Comparison of ENCODE assay signal across 8 mouse cellular contexts in the genomic region with DNA sequence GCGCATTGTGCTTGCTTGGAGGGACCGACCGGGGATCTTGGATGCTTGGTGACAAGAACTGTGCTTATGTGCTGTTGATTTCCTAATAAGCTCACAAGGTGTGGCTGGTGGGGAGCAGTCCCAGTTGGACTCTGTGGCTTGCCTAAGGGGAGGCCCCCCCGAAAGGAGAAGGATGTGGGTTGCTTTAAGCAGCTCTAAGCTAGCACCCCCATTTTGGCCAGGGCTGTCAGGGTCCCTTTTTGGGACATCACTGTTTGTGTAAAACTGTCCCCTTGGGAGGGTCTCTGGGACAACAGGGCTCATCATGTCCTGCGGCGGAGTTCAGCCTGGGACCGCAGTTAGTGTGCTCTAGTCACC. TPM values are rescaled to one million over a fixed set of nuclear protein-coding genes. Genes with fewer than 3 reads are reported as not detected.
DNase-seq lines count a peak whose midpoint lies in the region; ATAC-seq and TF ChIP-seq lines count a peak whose summit lies in the region.

No protein-coding gene starts in this region.

- intact Hi-C loops in heart, postnatal 25 days (cut with DNase I): loop anchor here (2.0 to 5.0 kb wide), 2 partner anchors 100 to 225 kb away; no protein-coding TSS in a partner anchor

- 66% methylated on average over 7 of the region's 7 CpGs for WGBS in heart, embryonic 13.5 days
- WGBS in forebrain, postnatal 0 days: 61% methylated on average over 7 of the region's 7 CpGs
- WGBS in midbrain, embryonic 11.5 days: 65% methylated on average over 7 of the region's 7 CpGs
- WGBS in cerebellum, adult 2 months: 65% methylated on average over 7 of the region's 7 CpGs

- peak overlapping the region; percentile 64 for H3K9ac ChIP-seq in heart, embryonic 13.5 days
- peak overlapping the region; percentile 54 for H3K9ac ChIP-seq in forebrain, postnatal 0 days
- peak overlapping the region; percentile 71 for H3K9ac ChIP-seq in midbrain, embryonic 11.5 days (ENCODE audit: low read length)

- DNase-seq in heart, postnatal 25 days (ENCODE audit: low spot score): no peak
- no peak for DNase-seq in forebrain, postnatal 0 days
- peak; percentile 84 for DNase-seq in midbrain, embryonic 11.5 days (ENCODE audit: low spot score, missing footprints)
- DNase-seq in spleen, postnatal 4 days (ENCODE audit: low spot score in 2 of 2): no peak
- no peak for DNase-seq in cerebellum, adult 2 months
- DNase-seq in left cerebral cortex, adult 8-10 months (ENCODE audit: low spot score in 2 of 2): no peak

- H3K4me2 ChIP-seq in heart, embryonic 13.5 days: peak overlapping the region; percentile 73
- peak overlapping the region; percentile 88 for H3K4me2 ChIP-seq in forebrain, postnatal 0 days (ENCODE audit: low read depth)
- H3K4me2 ChIP-seq in midbrain, embryonic 11.5 days: peak overlapping the region; percentile 91

- no peak for TF ChIP-seq POLR2A in cerebellum, adult 2 months (IDR thresholded peaks at IDR 0.05; ENCODE audit: borderline replicate concordance, insufficient read depth, low read length)

- no peaks in the 10 kb centered on the region for H3K9me3 ChIP-seq in heart, embryonic 13.5 days
- no peaks in the 10 kb centered on the region for H3K9me3 ChIP-seq in E14TG2a.4 (ENCODE audit: low read length)
- H3K9me3 ChIP-seq in forebrain, postnatal 0 days (ENCODE audit: low read length): no peaks in the 10 kb centered on the region
- H3K9me3 ChIP-seq in midbrain, embryonic 11.5 days (ENCODE audit: control insufficient read depth, low read length): no peaks in the 10 kb centered on the region

- ATAC-seq in heart, embryonic 13.5 days (ENCODE audit: extremely low read depth, insufficient number of reproducible peaks, low FRiP score, low TSS enrichment): no peak; the same call in 1 of the 2 replicates
- peak; percentile 16; the same call in 1 of the 2 replicates for ATAC-seq in forebrain, postnatal 0 days
- no peak for ATAC-seq in midbrain, embryonic 11.5 days (ENCODE audit: low FRiP score)

- H3K4me3 ChIP-seq in heart, embryonic 13.5 days: peak overlapping the region; percentile 46
- H3K4me3 ChIP-seq in E14TG2a.4 (replicated peaks; ENCODE audit: low read length): peak overlapping the region; percentile 76
- peak overlapping the region; percentile 44 for H3K4me3 ChIP-seq in forebrain, postnatal 0 days (ENCODE audit: low read depth, low read length)
- H3K4me3 ChIP-seq in midbrain, embryonic 11.5 days (ENCODE audit: low read depth, low read length): peak overlapping the region; percentile 41
- H3K4me3 ChIP-seq in cerebellum, adult 2 months (replicated peaks; ENCODE audit: insufficient read depth, low read depth, low read length): no peak overlapping the region

- H3K36me3 ChIP-seq in heart, embryonic 13.5 days: no peaks in the 10 kb centered on the region
- no peaks in the 10 kb centered on the region for H3K36me3 ChIP-seq in E14TG2a.4 (ENCODE audit: insufficient read depth, low read length)
- H3K36me3 ChIP-seq in forebrain, postnatal 0 days (ENCODE audit: insufficient read depth): no peaks in the 10 kb centered on the region
- no peaks in the 10 kb centered on the region for H3K36me3 ChIP-seq in midbrain, embryonic 11.5 days (ENCODE audit: control insufficient read depth, insufficient read depth, low read length)

- TF ChIP-seq CTCF in E14TG2a.4 (conservative IDR thresholded peaks at IDR 0.05; ENCODE audit: low read length): no peak
- no peak for TF ChIP-seq CTCF in forebrain, postnatal 0 days (IDR thresholded peaks at IDR 0.05; ENCODE audit: low read depth)
- TF ChIP-seq CTCF in cerebellum, adult 2 months (IDR thresholded peaks at IDR 0.05; ENCODE audit: borderline replicate concordance, insufficient read depth, low read depth, low read length): no peak

- peaks cover 3% of the 10 kb centered on the region; the same call in 1 of the 2 replicates for H3K4me1 ChIP-seq in heart, embryonic 13.5 days
- H3K4me1 ChIP-seq in E14TG2a.4 (replicated peaks; ENCODE audit: low read depth, low read length): peaks cover 8% of the 10 kb centered on the region
- 0 out of 2 replicates have a peak, but pooled peaks cover 3% of the 10 kb centered on the region for H3K4me1 ChIP-seq in forebrain, postnatal 0 days (ENCODE audit: insufficient read depth)
- no peaks in the 10 kb centered on the region for H3K4me1 ChIP-seq in midbrain, embryonic 11.5 days (ENCODE audit: control insufficient read depth, insufficient read depth, low read length)
- H3K4me1 ChIP-seq in cerebellum, adult 2 months (ENCODE audit: control insufficient read depth, insufficient read depth, low read length): no peaks in the 10 kb centered on the region

- H3K27me3 ChIP-seq in heart, embryonic 13.5 days (replicated peaks): peaks cover 36% of the 10 kb centered on the region
- H3K27me3 ChIP-seq in E14TG2a.4 (ENCODE audit: insufficient read depth, low read length): peaks cover 44% of the 10 kb centered on the region
- no peaks in the 10 kb centered on the region for H3K27me3 ChIP-seq in forebrain, postnatal 0 days (ENCODE audit: insufficient read depth, low read length)
- H3K27me3 ChIP-seq in midbrain, embryonic 11.5 days (ENCODE audit: control insufficient read depth, insufficient read depth, low read length): peaks cover 10% of the 10 kb centered on the region
- H3K27me3 ChIP-seq in cerebellum, adult 2 months (ENCODE audit: control insufficient read depth, insufficient read depth, low read length): no peaks in the 10 kb centered on the region

- no peak overlapping the region for H3K27ac ChIP-seq in heart, embryonic 13.5 days (replicated peaks)
- no peak overlapping the region for H3K27ac ChIP-seq in forebrain, postnatal 0 days (ENCODE audit: low read depth, low read length)
- H3K27ac ChIP-seq in midbrain, embryonic 11.5 days (ENCODE audit: low read depth, low read length): no peak overlapping the region
- no peak overlapping the region for H3K27ac ChIP-seq in cerebellum, adult 2 months (ENCODE audit: insufficient read depth, low read length)

RNA-seq across cellular contexts. Expression of a gene that starts 51.4 kb away (rescaled TPM):
- polyA plus RNA-seq in heart, embryonic 13.5 days (2015; fragmentation: Nextera tagmentation; extraction: Ambion mirVana): 23.5 and 25.7 TPM in 2 replicates
- total RNA-seq in heart, postnatal 25 days (2021): 1 to 10 TPM; 8.7 to 9.7 TPM
- total RNA-seq in forebrain, postnatal 0 days (2014; rRNA removed): 6.3 and 8.3 TPM in 2 replicates
- 6.7 TPM in 2 replicates for polyA plus RNA-seq in forebrain, postnatal 0 days (2015; fragmentation: Nextera tagmentation; extraction: Ambion mirVana)
- polyA plus RNA-seq in midbrain, embryonic 11.5 days (2014; fragmentation: Nextera tagmentation; extraction: Ambion mirVana): 13.2 and 15.0 TPM in 2 replicates
- 9.4 and 12.9 TPM in 2 replicates for polyA plus RNA-seq in cerebellum, adult 2 months (2012; rRNA removed)
- 1 to 10 TPM; 3.8 to 6.8 (median 5.6) TPM for total RNA-seq in left cerebral cortex, adult 8-10 months (2022)
